Mouse (Mus musculus) neural tube, embryonic 11.5 days (tissue): Measurements from ENCODE around the gene Gm34653. TPM values are rescaled to one million over a fixed set of nuclear protein-coding genes. Genes with fewer than 3 reads are reported as not detected.

Source experiments
- polyA plus RNA-seq: library from polyadenylated mRNA; unstranded; fragments of >200 nt; fragmentation: Nextera tagmentation; extraction: Ambion mirVana; gene quantifications from 2 replicates; pipeline ENCODE4 v1.2.1, GENCODE M21; 2014

The Gm34653 gene
- polyA plus RNA-seq, 1 experiment from 2014 or later, result not detected

Other genes with a start within 250 kb of the Gm34653 start
- 112 and 125 TPM in 2 replicates for gene Gapvd1, start 77.8 kb upstream of the Gm34653 start, polyA plus RNA-seq
- 895 and 931 TPM in 2 replicates for gene Hspa5, start 61.0 kb upstream of the Gm34653 start, polyA plus RNA-seq
- gene Rabepk, start 33.1 kb upstream of the Gm34653 start, polyA plus RNA-seq, result 27.6 and 34.2 TPM in 2 replicates
- gene Fbxw2, start 6.7 kb upstream of the Gm34653 start, polyA plus RNA-seq, result 64.8 and 67.5 TPM in 2 replicates
- gene Cutal, start 41.4 kb downstream of the Gm34653 start, polyA plus RNA-seq, result not detected in 2 replicates
- gene Psmd5, start 42.0 kb downstream of the Gm34653 start, polyA plus RNA-seq, result 130 and 133 TPM in 2 replicates
- 1.9 and 2.1 TPM in 2 replicates for gene Phf19, start 81.0 kb downstream of the Gm34653 start, polyA plus RNA-seq
- gene Traf1, start 128.8 kb downstream of the Gm34653 start, polyA plus RNA-seq, result 0.23 TPM in 1 of 2 replicates, not detected in the other
- gene Hc, start 228.4 kb downstream of the Gm34653 start, polyA plus RNA-seq, result not detected in 2 replicates